ENCODE assay signal across 8 mouse cellular contexts in genomic region chr7:79847456-79848451, GRCm38 (mm10). TPM values are rescaled to one million over a fixed set of nuclear protein-coding genes. Genes with fewer than 3 reads are reported as not detected.
DNase-seq lines count a peak whose midpoint lies in the region; ATAC-seq and TF ChIP-seq lines count a peak whose summit lies in the region.

No protein-coding gene starts in this region.

- H3K36me3 ChIP-seq in thymus, adult 2 months (ENCODE audit: control insufficient read depth, insufficient read depth, low read length): no peaks in the 10 kb centered on the region
- H3K36me3 ChIP-seq in forebrain, embryonic 12.5 days (replicated peaks): no peaks in the 10 kb centered on the region
- H3K36me3 ChIP-seq in liver, embryonic 16.5 days (ENCODE audit: control insufficient read depth, insufficient read depth): no peaks in the 10 kb centered on the region
- H3K36me3 ChIP-seq in neural tube, embryonic 15.5 days: no peaks in the 10 kb centered on the region

- H3K27me3 ChIP-seq in thymus, adult 2 months (ENCODE audit: control insufficient read depth, insufficient read depth, low read length): peaks cover 6% of the 10 kb centered on the region; the same call in 1 of the 2 replicates
- H3K27me3 ChIP-seq in forebrain, embryonic 12.5 days: peaks cover 32% of the 10 kb centered on the region
- peaks cover 7% of the 10 kb centered on the region; the same call in 1 of the 2 replicates for H3K27me3 ChIP-seq in liver, embryonic 16.5 days (ENCODE audit: control insufficient read depth, insufficient read depth, low read depth, low read length)
- H3K27me3 ChIP-seq in neural tube, embryonic 15.5 days (replicated peaks): peaks cover 16% of the 10 kb centered on the region

- no peak overlapping the region for H3K27ac ChIP-seq in thymus, adult 2 months (ENCODE audit: control insufficient read depth, insufficient read depth, low read length)
- no peak overlapping the region for H3K27ac ChIP-seq in forebrain, embryonic 12.5 days
- no peak overlapping the region for H3K27ac ChIP-seq in liver, embryonic 16.5 days (ENCODE audit: low read length)
- no peak overlapping the region for H3K27ac ChIP-seq in neural tube, embryonic 15.5 days (replicated peaks)

- WGBS in thymus, adult 2 months: 27% methylated on average over 50 of the region's 53 CpGs
- WGBS in forebrain, embryonic 12.5 days: 12% methylated on average over 53 of the region's 53 CpGs
- 9% methylated on average over 50 of the region's 53 CpGs for WGBS in liver, embryonic 16.5 days (ENCODE audit: insufficient replicate concordance)
- 13% methylated on average over 53 of the region's 53 CpGs for WGBS in neural tube, embryonic 15.5 days

- H3K4me2 ChIP-seq in forebrain, embryonic 12.5 days: peak overlapping the region; percentile 61
- peak overlapping the region; percentile 59 for H3K4me2 ChIP-seq in liver, embryonic 16.5 days (ENCODE audit: low read depth, low read length)
- H3K4me2 ChIP-seq in neural tube, embryonic 15.5 days: peak overlapping the region; percentile 56

- no peak overlapping the region; the same call in 1 of the 2 replicates for H3K4me3 ChIP-seq in thymus, adult 2 months (ENCODE audit: control insufficient read depth, insufficient read depth, low read length)
- peak overlapping the region; percentile 35 for H3K4me3 ChIP-seq in forebrain, embryonic 12.5 days (replicated peaks)
- peak overlapping the region; percentile 46 for H3K4me3 ChIP-seq in liver, embryonic 16.5 days (ENCODE audit: low read depth, low read length)
- H3K4me3 ChIP-seq in neural tube, embryonic 15.5 days (replicated peaks): peak overlapping the region; percentile 30

- peak; percentile 6 for DNase-seq in thymus, postnatal 0 days (ENCODE audit: low spot score)
- DNase-seq in thymus, adult 2 months: no peak
- DNase-seq in left cerebral cortex, adult 11 months (ENCODE audit: low spot score): no peak
- DNase-seq in B cell, adult 2 months: no peak

- H3K4me1 ChIP-seq in thymus, adult 2 months (replicated peaks; ENCODE audit: control insufficient read depth, insufficient read depth, low read length): peaks cover under 1% of the 10 kb centered on the region; the same call in 1 of the 2 replicates
- peaks cover 7% of the 10 kb centered on the region for H3K4me1 ChIP-seq in forebrain, embryonic 12.5 days
- peaks cover 3% of the 10 kb centered on the region for H3K4me1 ChIP-seq in liver, embryonic 16.5 days (ENCODE audit: control insufficient read depth, low read depth, low read length)
- peaks cover 9% of the 10 kb centered on the region; the same call in 1 of the 2 replicates for H3K4me1 ChIP-seq in neural tube, embryonic 15.5 days

- peak; percentile 33; the same call in 1 of the 2 replicates for ATAC-seq in forebrain, embryonic 12.5 days (ENCODE audit: low FRiP score)
- ATAC-seq in hematopoietic stem cell, adult 5-6 weeks (replicated peaks in 1 of 2; ENCODE audit: insufficient read depth in 1 of 2, low FRiP score in 2 of 2, low TSS enrichment in 1 of 2, low read depth in 1 of 2, poor library complexity in 2 of 2, severe bottlenecking in 2 of 2): peak; percentile 77
- ATAC-seq in liver, embryonic 16.5 days (ENCODE audit: low read depth): 0 out of 2 replicates have a peak, but pooled peaks have one; percentile 33
- ATAC-seq in neural tube, embryonic 15.5 days (ENCODE audit: low FRiP score): no peak

- no peak for TF ChIP-seq POLR2A in thymus, adult 2 months (IDR thresholded peaks at IDR 0.05; ENCODE audit: control insufficient read depth, extremely low read depth, insufficient read depth, low read length, poor library complexity)

- no peak for TF ChIP-seq CTCF in thymus, adult 2 months (IDR thresholded peaks at IDR 0.05; ENCODE audit: borderline replicate concordance, control insufficient read depth, extremely low read depth, insufficient read depth, low read length, poor library complexity)

- H3K9me3 ChIP-seq in forebrain, embryonic 12.5 days: no peaks in the 10 kb centered on the region
- H3K9me3 ChIP-seq in liver, embryonic 16.5 days (replicated peaks; ENCODE audit: control insufficient read depth, low read length): no peaks in the 10 kb centered on the region
- no peaks in the 10 kb centered on the region for H3K9me3 ChIP-seq in neural tube, embryonic 15.5 days (replicated peaks)

- peak overlapping the region; percentile 42; the same call in 1 of the 2 replicates for H3K9ac ChIP-seq in forebrain, embryonic 12.5 days
- peak overlapping the region; percentile 31 for H3K9ac ChIP-seq in liver, embryonic 16.5 days (ENCODE audit: low read depth, low read length)
- no peak overlapping the region for H3K9ac ChIP-seq in neural tube, embryonic 15.5 days (replicated peaks)

RNA-seq across cellular contexts. Expression of gene Anpep, which starts 13.1 kb away (rescaled TPM):
- 3.6 and 5.0 TPM in 2 replicates for polyA plus RNA-seq in thymus, postnatal 0 days (2015; fragmentation: Nextera tagmentation; extraction: Ambion mirVana)
- polyA plus RNA-seq in thymus, adult 2 months (2012; rRNA removed): 15.9 and 20.6 TPM in 2 replicates
- 1.9 and 2.9 TPM in 2 replicates for polyA plus RNA-seq in forebrain, embryonic 12.5 days (2016; fragmentation: Nextera tagmentation; extraction: Ambion mirVana)
- 0.38 and 0.55 TPM in 2 replicates for total RNA-seq in hematopoietic stem cell, adult 5-6 weeks (2017)
- polyA plus RNA-seq in liver, embryonic 16.5 days (2015; fragmentation: Nextera tagmentation; extraction: Ambion mirVana): 16.8 and 26.6 TPM in 2 replicates
- 6.2 and 10.4 TPM in 2 replicates for polyA plus RNA-seq in neural tube, embryonic 15.5 days (2015; fragmentation: Nextera tagmentation; extraction: Ambion mirVana)

RNA-seq across cellular contexts. Expression of gene Mesp2, which starts 37.2 kb away (rescaled TPM):
- 0.09 and 0.10 TPM in 2 replicates for polyA plus RNA-seq in thymus, postnatal 0 days (2015; fragmentation: Nextera tagmentation; extraction: Ambion mirVana)
- 0.41 and 0.47 TPM in 2 replicates for polyA plus RNA-seq in thymus, adult 2 months (2012; rRNA removed)
- 0.46 and 0.75 TPM in 2 replicates for polyA plus RNA-seq in forebrain, embryonic 12.5 days (2016; fragmentation: Nextera tagmentation; extraction: Ambion mirVana)
- 0.63 TPM in 1 of 2 replicates, not detected in the other for total RNA-seq in hematopoietic stem cell, adult 5-6 weeks (2017)
- polyA plus RNA-seq in liver, embryonic 16.5 days (2015; fragmentation: Nextera tagmentation; extraction: Ambion mirVana): 0.07 TPM in 1 of 2 replicates, not detected in the other
- 1.2 and 1.6 TPM in 2 replicates for polyA plus RNA-seq in neural tube, embryonic 15.5 days (2015; fragmentation: Nextera tagmentation; extraction: Ambion mirVana)

RNA-seq across cellular contexts. Expression of gene Mesp1, which starts 54.2 kb away (rescaled TPM):
- polyA plus RNA-seq in thymus, postnatal 0 days (2015; fragmentation: Nextera tagmentation; extraction: Ambion mirVana): 0.14 TPM in 1 of 2 replicates, not detected in the other
- 0.45 and 0.62 TPM in 2 replicates for polyA plus RNA-seq in thymus, adult 2 months (2012; rRNA removed)
- polyA plus RNA-seq in forebrain, embryonic 12.5 days (2016; fragmentation: Nextera tagmentation; extraction: Ambion mirVana): not detected in 2 replicates
- not detected in 2 replicates for total RNA-seq in hematopoietic stem cell, adult 5-6 weeks (2017)
- polyA plus RNA-seq in liver, embryonic 16.5 days (2015; fragmentation: Nextera tagmentation; extraction: Ambion mirVana): 0.09 TPM in 1 of 2 replicates, not detected in the other
- not detected in 2 replicates for polyA plus RNA-seq in neural tube, embryonic 15.5 days (2015; fragmentation: Nextera tagmentation; extraction: Ambion mirVana)
